Mouse (Mus musculus) intestine, postnatal 0 days (tissue): Measurements from ENCODE around the gene Crot. TPM values are rescaled to one million over a fixed set of nuclear protein-coding genes. Genes with fewer than 3 reads are reported as not detected.

Experiments used
- ATAC-seq: fragments of 200-750 bp; cut with Nextera tagmentation; 2 replicates; pipeline ENCODE4 v1.8.0; 2017; ENCODE audit warnings: mild to moderate bottlenecking, moderate TSS enrichment, moderate library complexity
- H3K27ac ChIP-seq: fragments of 300-500 bp; sonication (generic); 2 replicates; pipeline ENCODE4 v1.5.1; 2014; ENCODE audit warnings: mild to moderate bottlenecking, low read depth, low read length, moderate library complexity
- H3K27me3 ChIP-seq: fragments of 300-500 bp; sonication (generic); replicated peaks from 2 replicates; pipeline ENCODE4 v1.6.1; 2014; ENCODE audit warnings: low read length, mixed read lengths; ENCODE audit not compliant: control insufficient read depth, insufficient read depth
- H3K36me3 ChIP-seq: fragments of 300-500 bp; sonication (generic); 2 replicates; pipeline ENCODE4 v1.6.1; 2014; ENCODE audit warnings: mild to moderate bottlenecking, moderate library complexity; ENCODE audit not compliant: control insufficient read depth, insufficient read depth
- H3K4me1 ChIP-seq: fragments of 300-500 bp; sonication (generic); replicated peaks from 2 replicates; pipeline ENCODE4 v1.6.1; 2014; ENCODE audit warnings: antibody characterized with exemption, low read length, mixed read lengths; ENCODE audit not compliant: control insufficient read depth, insufficient read depth
- H3K4me2 ChIP-seq: fragments of 300-500 bp; sonication (generic); replicated peaks from 2 replicates; pipeline ENCODE4 v1.6.1; 2014; ENCODE audit warnings: low read depth, mild to moderate bottlenecking, moderate library complexity
- H3K4me3 ChIP-seq: fragments of 300-500 bp; sonication (generic); 2 replicates; pipeline ENCODE4 v1.5.1; 2014; ENCODE audit warnings: low read depth, low read length
- H3K9ac ChIP-seq: fragments of 300-500 bp; sonication (generic); 2 replicates; pipeline ENCODE4 v1.6.1; 2014; ENCODE audit warnings: mild to moderate bottlenecking, low read depth, low read length
- H3K9me3 ChIP-seq: fragments of 300-500 bp; sonication (generic); 2 replicates; pipeline ENCODE4 v1.6.1; 2016; ENCODE audit warnings: mixed run types; ENCODE audit not compliant: control insufficient read depth
- CTCF ChIP-seq: sonication (generic); IDR thresholded peaks from 2 replicates; pipeline ENCODE4 v1.5.1; 2016; ENCODE audit warnings: low read depth, mild to moderate bottlenecking, control low read depth, antibody characterized with exemption, moderate library complexity
- WGBS: fragments of 180-500 bp; shearing (Covaris S2); extraction: QIAGEN DNeasy Blood & Tissue Kit; methylation state at CpG from one replicate; pipeline ENCODE4 v1.1.7; 2014; 5-methylcytosine and 5-hydroxymethylcytosine counted together
- polyA plus RNA-seq: library from polyadenylated mRNA; unstranded; fragments of >200 nt; fragmentation: Nextera tagmentation; extraction: Ambion mirVana; gene quantifications from 2 replicates; pipeline ENCODE4 v1.2.1, GENCODE M21; 2015

Crot gene
- polyA plus RNA-seq, 1 experiment from 2014 or later = 133 TPM

DNA sequence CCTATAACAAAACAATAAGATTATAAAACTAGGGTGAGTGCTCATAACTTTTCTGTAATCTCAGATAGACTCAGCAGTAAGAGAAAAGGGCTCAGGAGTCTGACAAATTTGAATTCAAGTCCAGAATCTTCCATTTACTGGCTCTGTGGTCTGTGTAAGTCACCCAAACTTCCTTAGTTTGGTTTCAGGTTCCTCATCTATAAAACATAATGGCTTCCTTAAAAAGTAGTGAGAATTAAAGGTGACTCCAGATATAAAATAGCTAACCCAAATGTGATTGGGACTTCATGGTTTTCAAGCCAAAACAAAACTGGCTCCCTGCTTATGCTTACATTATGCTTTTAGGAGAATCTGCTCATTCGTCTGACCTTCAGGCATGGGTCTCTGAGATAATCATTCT lies 35.5 kb upstream of the Crot start:
- 85% methylated on average over 1 of the region's 1 CpGs for WGBS
- Histone ChIP-seq H3K9ac (no peak overlapping the region), H3K9me3 (no peaks in the 10 kb centered on the region), H3K4me3 (no peak overlapping the region), H3K36me3 (no peaks in the 10 kb centered on the region), H3K27me3 (no peaks in the 10 kb centered on the region), H3K4me1 (peaks cover 5% of the 10 kb centered on the region; the same call in 1 of the 2 replicates), H3K27ac (no peak overlapping the region), H3K4me2 (no peak overlapping the region)
- TF ChIP-seq CTCF = no peak
- no peak for ATAC-seq

DNA sequence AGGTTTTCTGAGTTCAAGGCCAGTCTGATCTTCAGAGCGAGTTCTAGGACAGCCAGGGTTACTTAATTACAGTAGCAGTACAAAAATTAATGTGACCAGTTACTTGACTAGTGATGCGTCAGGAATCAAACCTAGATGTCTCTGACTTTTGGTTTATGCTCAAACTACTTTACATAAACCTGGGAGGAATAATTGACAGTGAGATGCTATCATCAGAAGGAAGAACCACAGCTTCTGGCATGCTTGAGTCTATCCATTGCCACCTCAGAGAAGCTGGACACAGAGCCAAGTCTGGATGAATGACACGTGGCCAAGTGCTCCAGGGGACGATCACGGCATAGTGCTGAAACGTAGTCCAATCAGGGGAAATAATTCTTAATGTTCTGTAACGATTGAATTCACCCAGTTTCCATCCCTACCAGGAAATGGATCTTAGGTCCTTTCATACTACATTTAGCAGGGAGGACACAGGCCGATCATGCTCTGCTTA lies 35.0 kb upstream of the Crot start:
- H3K4me2 ChIP-seq = no peak overlapping the region
- ATAC-seq = no peak
- no peak for TF ChIP-seq CTCF
- peaks cover 5% of the 10 kb centered on the region; the same call in 1 of the 2 replicates for H3K4me1 ChIP-seq
- no peak overlapping the region for H3K4me3 ChIP-seq
- H3K27me3 ChIP-seq = no peaks in the 10 kb centered on the region
- H3K9me3 ChIP-seq = no peaks in the 10 kb centered on the region
- H3K27ac ChIP-seq = no peak overlapping the region
- WGBS = 83% methylated on average over 8 of the region's 8 CpGs
- H3K36me3 ChIP-seq = no peaks in the 10 kb centered on the region
- no peak overlapping the region for H3K9ac ChIP-seq

DNA sequence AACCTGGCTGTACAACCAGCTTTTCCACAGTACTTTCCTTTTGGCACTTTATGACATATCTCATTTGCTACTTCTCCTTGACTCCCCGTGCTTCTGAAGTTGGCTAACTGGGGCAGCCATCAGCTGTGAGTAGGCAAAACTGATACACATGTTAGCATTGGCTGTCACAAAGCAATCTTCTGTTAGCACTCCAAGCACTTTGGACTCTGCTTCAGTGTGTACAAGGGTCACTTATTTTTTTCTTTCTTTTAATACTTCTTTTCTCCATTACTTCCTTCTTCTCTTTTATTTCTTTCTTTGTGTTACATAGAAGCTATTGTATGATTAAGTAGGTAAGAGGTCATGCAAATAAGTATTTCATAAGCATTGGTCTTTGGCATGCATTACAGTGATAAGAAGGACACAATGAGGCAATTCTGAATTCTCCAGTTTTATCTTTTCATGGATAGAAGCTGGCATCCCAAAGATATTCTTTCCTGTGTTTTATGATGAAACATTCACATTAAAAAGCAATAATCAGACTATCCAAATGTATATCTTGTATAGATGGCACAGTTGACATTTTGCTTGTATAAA lies 31.2 kb upstream of the Crot start:
- H3K4me2 ChIP-seq = no peak overlapping the region
- no peak for TF ChIP-seq CTCF
- no peaks in the 10 kb centered on the region for H3K9me3 ChIP-seq
- no peaks in the 10 kb centered on the region for H3K36me3 ChIP-seq
- WGBS = 36% methylated on average over 1 of the region's 1 CpGs
- H3K9ac ChIP-seq = no peak overlapping the region
- H3K27ac ChIP-seq = peak overlapping the region; percentile 74; the same call in 1 of the 2 replicates
- peak; percentile 100 for ATAC-seq
- no peak overlapping the region for H3K4me3 ChIP-seq
- no peaks in the 10 kb centered on the region for H3K4me1 ChIP-seq
- H3K27me3 ChIP-seq = no peaks in the 10 kb centered on the region

DNA sequence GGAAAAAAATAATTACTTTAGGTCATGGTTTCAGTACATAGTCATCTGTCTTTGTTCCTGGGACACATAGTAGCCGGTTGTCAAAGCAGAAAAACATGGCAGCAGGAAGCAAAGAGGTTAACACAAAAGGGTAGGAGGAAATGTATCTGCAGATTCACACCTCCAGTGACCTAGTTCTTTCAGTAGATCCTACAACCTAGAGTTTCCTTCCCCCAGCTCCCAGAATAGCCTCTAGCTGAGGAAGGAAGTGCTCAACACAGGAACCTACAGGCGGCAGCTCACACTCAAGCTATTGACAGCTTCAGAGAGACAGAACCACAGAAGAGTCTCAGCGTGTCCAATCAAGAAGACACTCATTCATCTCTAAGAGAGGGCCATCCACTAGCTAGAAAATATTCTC lies 18.2 kb upstream of the Crot start:
- H3K4me2 ChIP-seq = no peak overlapping the region
- no peaks in the 10 kb centered on the region for H3K27me3 ChIP-seq
- no peaks in the 10 kb centered on the region for H3K4me1 ChIP-seq
- no peak for ATAC-seq
- H3K9me3 ChIP-seq = no peaks in the 10 kb centered on the region
- no peaks in the 10 kb centered on the region for H3K36me3 ChIP-seq
- no peak overlapping the region for H3K27ac ChIP-seq
- no peak for TF ChIP-seq CTCF
- H3K4me3 ChIP-seq = no peak overlapping the region
- no peak overlapping the region for H3K9ac ChIP-seq
- 77% methylated on average over 3 of the region's 3 CpGs for WGBS

DNA sequence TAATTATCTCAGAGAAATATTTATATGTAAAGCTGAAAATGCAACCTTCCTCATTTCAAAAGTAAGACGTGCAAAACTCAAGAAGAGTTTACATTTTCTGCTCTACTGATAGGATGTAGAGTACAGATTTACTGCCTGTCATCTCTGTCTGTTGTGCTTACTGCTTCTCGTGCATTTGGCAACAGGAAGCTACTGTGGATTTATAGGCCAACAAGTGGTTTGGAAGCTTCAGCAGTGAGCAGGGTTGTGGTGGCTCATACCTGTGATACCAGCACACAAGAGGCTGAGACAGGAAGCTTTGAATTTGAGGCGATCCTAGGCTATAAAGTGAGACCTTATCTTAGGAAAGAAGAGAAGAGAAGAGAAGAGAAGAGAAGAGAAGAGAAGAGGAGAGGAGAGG lies 17.6 kb upstream of the Crot start:
- H3K27me3 ChIP-seq = no peaks in the 10 kb centered on the region
- ATAC-seq = no peak
- no peak overlapping the region for H3K4me2 ChIP-seq
- 52% methylated on average over 3 of the region's 3 CpGs for WGBS
- H3K9me3 ChIP-seq = no peaks in the 10 kb centered on the region
- H3K36me3 ChIP-seq = no peaks in the 10 kb centered on the region
- no peak overlapping the region for H3K4me3 ChIP-seq
- H3K4me1 ChIP-seq = no peaks in the 10 kb centered on the region
- H3K27ac ChIP-seq = no peak overlapping the region
- H3K9ac ChIP-seq = no peak overlapping the region
- no peak for TF ChIP-seq CTCF

DNA sequence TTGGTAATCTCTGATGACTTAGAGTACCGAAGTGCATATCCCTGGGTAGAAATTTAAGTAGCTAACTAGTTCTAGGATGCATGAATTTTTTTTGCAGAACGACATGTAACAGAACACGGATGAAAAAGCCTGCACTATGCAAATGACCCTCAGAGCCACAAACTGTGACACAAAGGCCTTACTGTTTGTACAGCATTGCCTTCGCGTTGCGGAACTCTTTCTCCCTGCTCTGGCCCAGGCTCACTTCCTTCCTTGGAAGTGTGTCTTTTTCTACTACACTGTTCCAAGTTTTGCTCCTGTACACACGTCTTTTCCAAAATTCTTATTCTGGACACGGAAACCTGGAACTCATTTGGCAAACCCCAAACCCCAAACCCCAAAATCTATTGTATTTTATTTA lies 14.2 kb upstream of the Crot start:
- H3K36me3 ChIP-seq = no peaks in the 10 kb centered on the region
- ATAC-seq = no peak
- no peak for TF ChIP-seq CTCF

More for the DNA sequence above, 14.2 kb upstream of the Crot start:
- H3K4me3 ChIP-seq = no peak overlapping the region
- H3K4me1 ChIP-seq = no peaks in the 10 kb centered on the region
- no peak overlapping the region for H3K4me2 ChIP-seq
- no peak overlapping the region for H3K27ac ChIP-seq
- no peaks in the 10 kb centered on the region for H3K9me3 ChIP-seq
- H3K27me3 ChIP-seq = no peaks in the 10 kb centered on the region
- WGBS = 76% methylated on average over 8 of the region's 8 CpGs
- no peak overlapping the region for H3K9ac ChIP-seq
